Mouse (Mus musculus) granulocyte monocyte progenitor cell, adult 5-6 weeks (primary cell): Measurements from ENCODE around the gene Zfp282. TPM values are rescaled to one million over a fixed set of nuclear protein-coding genes. Genes with fewer than 3 reads are reported as not detected.
A peak's percentile ranks its signal among the peaks of the same experiment; 100 is the strongest.
"Not testable (repeated sequence)": the region's sequence is repeated elsewhere in the genome, so short reads cannot be mapped to it uniquely, and the experiment has no call there.

Source experiments
- ATAC-seq: replicated peaks from 2 replicates; pipeline ENCODE4 v1.8.0; 2016; ENCODE audit warnings: mild to moderate bottlenecking, moderate TSS enrichment, inconsistent platforms; ENCODE audit not compliant: poor library complexity, severe bottlenecking
- total RNA-seq, 2 experiments: library from RNA; stranded (forward) in 1 of 2; stranded (reverse) in 1 of 2; fragments of 200-712, 200-1000 nt in 1 of 2; fragments of >200 nt in 1 of 2; fragmentation: Nextera tagmentation in 1 of 2; gene quantifications; 2 replicates each; pipeline ENCODE4 v1.2.3; 2014 to 2017

The Zfp282 gene
- 10.0 and 11.3 TPM in 2 replicates for total RNA-seq (2014; fragmentation: Nextera tagmentation)
- total RNA-seq (2017): 12.0 and 14.2 TPM in 2 replicates

GRCm38 (mm10) chr6:47877058-47877457 is at the start of gene Zfp282:
TSS of gene Zfp282 (plus strand) at chr6:47877204.
- no peak for ATAC-seq

- ATAC-seq: no peak
Observed at GRCm38 (mm10) chr6:47827462-47827861, 49.5 kb upstream of the Zfp282 start.

DNA sequence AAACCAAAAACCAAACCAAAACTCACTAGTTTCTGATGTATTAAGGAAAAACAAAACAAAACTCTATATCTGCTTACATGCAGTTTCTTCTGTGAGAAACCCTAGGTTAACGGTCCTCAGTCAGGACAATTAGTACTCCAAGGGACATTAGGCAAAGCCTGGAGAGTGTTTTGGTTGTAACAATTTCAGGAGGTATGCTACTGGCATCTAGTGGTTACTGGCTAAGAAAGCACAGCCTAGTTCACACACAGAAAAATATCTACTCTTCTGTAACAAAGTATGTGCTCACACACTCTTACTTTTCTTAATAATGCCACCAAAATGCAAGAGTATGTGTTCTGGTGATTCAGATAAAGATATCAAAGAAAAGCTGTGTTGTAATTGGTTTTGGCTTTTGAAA is 48.1 kb upstream of the Zfp282 start:
- ATAC-seq: peak; percentile 37

GRCm38 (mm10) chr6:47830104-47831078 is 46.6 kb upstream of the Zfp282 start, which contains the start of gene Zfp786:
TSS of gene Zfp786 (minus strand) at chr6:47830867.
- peak; percentile 90 for ATAC-seq

DNA sequence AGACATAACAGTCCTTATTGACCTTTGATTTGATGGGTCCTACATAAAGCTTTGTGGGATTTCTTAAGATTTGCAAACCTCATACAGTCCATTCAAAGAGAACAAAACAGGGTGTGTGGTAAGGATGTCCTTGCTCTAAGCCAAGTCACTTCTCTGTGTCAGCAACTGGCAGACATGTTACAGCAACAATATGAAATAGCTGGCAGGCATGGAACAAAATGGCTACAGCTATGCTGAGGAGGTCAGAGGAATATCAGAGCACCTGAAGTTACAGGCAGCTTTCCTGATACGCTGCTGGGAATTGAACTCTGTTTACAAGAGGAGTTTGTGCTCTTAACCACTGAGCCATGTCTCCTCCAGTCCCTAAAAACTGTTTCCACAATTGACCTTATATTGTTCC is 44.8 kb upstream of the Zfp282 start:
- no peak for ATAC-seq

- ATAC-seq: peak; percentile 92
Observed at GRCm38 (mm10) chr6:47835482-47835983, 41.5 kb upstream of the Zfp282 start, which contains the start of gene Zfp398. TSS of gene Zfp398 (plus strand) at chr6:47835661.

- peak; percentile 43 for ATAC-seq
Observed at GRCm38 (mm10) chr6:47835984-47836521, 41.0 kb upstream of the Zfp282 start.

GRCm38 (mm10) chr6:47837630-47838029 is 39.4 kb upstream of the Zfp282 start:
- no peak for ATAC-seq

GRCm38 (mm10) chr6:47841077-47841476 is 35.9 kb upstream of the Zfp282 start:
- peak; percentile 64 for ATAC-seq

GRCm38 (mm10) chr6:47841831-47842230 is 35.2 kb upstream of the Zfp282 start:
- ATAC-seq: no peak

DNA sequence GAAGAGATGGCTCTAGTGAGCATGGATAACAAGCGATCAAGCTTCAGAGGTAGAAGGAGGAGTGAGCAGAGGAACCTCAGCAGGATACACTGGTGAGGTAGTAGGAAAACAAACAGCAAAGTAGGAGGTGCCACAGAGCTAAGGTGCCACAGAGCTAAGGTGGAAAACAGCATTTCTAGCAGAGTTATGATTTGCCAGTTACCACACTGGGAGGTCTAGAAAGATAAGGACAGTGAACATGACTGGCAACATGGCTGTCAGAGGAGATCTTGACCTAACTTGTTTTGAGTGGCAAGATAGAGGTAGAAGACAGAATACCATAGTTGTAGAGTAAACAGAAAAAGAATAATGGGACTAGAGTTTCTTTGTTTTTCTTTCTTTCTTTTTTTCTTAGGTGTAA is 34.7 kb upstream of the Zfp282 start:
- ATAC-seq: no peak

DNA sequence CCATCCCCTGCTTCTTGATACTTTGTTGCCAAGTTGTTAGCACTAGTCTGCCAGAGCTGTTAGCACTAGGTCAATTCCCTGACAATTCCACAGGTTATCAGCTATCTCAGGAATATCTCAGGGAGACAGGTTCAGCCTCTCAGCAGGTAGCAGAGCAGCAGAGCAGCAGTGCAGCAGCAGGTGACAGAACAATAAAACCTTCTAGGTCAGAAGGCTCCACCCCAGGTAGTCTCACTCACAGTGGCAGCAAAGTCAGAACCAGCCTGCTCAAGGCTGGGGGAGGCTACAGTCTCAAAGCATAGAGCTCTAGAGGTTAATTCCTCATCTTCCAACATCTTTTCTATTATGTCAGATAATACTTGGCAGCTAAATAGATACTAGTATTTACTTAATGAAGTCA is 31.2 kb upstream of the Zfp282 start:
- no peak for ATAC-seq

GRCm38 (mm10) chr6:47857241-47857640 is 19.8 kb upstream of the Zfp282 start:
- no peak for ATAC-seq

DNA sequence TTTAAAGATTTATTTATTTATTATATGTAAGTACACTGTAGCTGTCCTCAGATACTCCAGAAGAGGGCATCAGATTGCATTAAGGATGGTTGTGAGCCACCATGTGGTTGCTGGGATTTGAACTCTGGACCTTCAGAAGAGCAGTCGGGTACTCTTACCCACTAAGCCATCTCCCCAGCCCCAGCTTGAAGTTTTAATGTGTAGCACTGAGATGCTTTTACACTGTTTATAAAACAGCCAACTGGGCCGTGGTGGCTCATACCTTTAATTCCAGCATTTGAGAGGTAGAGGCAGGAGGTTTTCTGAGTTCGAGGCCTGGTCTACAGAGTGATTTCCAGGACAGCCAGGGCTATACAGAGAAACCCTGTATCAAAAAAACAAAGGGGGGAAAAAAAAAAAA is 19.3 kb upstream of the Zfp282 start:
- ATAC-seq: not testable (repeated sequence)

- ATAC-seq: no peak
Observed at GRCm38 (mm10) chr6:47872266-47872665, 4.7 kb upstream of the Zfp282 start.

GRCm38 (mm10) chr6:47877461-47878132 is 593 bp downstream of the Zfp282 start:
- peak; percentile 95 for ATAC-seq

- ATAC-seq: no peak
Observed at GRCm38 (mm10) chr6:47878133-47878514, 1.1 kb downstream of the Zfp282 start.

DNA sequence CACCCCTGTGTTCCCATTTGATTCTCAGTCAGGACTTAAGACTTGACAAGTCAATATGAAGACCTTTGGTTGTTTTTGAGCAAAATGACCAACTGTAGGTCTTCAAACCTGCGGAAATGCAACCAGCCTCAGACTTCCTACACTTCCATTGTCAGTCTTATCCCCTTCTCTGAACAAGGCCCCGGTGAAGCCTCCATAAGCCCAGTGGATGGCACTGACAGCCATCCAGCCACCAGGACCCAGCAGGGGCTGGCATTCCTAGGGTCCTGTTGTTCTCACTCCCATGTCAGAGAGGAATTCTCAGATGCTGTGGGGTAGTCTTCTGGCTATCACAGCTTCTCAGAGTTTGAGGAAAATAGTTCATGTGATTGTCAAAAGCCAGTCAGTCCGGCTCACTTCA is 1.6 kb downstream of the Zfp282 start:
- ATAC-seq: no peak

DNA sequence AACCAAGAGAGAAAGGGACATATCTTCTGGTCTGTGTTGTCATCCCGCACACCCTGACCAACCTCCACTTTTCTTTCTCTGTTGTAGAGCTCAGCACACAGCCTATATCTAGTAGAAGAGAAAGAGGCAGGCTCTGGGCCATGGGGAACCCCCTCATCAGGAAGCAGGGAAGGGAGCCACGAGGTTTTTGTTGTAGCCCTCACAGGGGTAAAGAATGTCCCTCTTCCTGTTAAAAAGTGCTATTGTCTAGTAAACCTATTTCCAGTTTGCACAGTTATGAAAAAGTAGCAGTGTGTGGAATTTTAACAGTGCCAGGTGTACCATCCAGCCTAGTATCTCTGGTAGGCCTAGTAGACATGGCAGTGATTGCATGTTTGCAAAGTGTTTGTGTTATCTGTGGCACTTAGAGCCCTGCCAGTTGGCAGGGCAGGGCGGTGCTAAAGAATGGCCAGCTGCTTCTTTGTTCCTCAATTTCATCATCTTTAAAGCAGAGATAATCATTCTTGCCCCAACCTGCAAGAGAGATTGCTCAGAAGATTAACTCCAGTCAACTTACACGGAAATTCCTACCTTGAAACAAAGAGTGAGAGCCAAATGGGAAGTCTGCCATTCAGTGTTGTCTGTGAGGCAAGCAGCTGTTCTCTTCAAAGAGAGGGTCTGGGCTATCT is 2.2 kb downstream of the Zfp282 start:
- no peak for ATAC-seq

GRCm38 (mm10) chr6:47880166-47880565 is 3.2 kb downstream of the Zfp282 start:
- no peak for ATAC-seq
